Mouse (Mus musculus) urinary bladder, postnatal 36 days (tissue): ENCODE data around the gene Gm49373.

ENCODE experiments used
- DNase-seq, 2 experiments: peaks; one replicate each; pipeline ENCODE4 v3.0.0; 2022; ENCODE audit warnings: low spot score in 2 of 2, mixed read lengths in 1 of 2

Gm49373 gene

DNA sequence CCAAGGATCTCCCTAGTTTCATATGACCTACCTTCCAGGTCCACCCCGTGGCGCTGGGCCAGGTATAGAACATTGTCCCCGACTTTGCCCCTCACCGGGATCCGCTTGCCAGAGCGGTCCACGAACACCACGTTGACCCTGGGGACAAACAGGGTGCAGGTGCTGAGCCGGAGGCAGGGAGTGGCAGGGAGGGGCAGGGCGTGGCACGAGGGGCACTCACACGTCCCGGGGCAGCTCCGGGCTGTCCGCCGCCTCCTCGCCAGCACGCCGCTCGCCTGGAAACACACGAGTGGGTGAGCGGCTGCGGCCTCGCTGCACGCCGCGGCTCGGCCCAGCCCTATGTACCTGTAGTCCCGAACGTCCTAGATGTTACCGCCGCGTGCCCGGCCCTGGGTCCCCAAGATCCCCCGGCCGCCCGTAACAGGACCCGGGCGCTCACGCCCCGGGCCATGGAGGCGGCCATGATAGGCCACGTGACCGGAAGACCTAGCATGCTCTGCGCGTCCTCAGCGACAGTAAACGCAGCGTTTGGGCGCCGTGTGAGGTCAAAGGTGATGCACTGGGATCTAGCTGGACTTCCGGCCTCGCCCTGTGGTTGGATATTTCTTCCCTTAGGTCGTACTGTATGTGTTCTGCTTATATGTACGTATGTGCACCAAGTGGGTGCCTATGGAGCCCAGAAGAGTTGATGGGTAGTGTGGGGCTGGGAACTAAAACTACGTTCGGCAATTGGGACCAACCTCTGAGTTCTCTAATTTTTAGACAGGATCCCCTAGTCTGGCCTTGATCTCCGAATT is at the start of gene Gm49373, which contains the start of gene Fdx1l:
TSS of gene Gm49373 (minus strand) at position 53 of the 797 bp plus-strand sequence.
TSS of gene Fdx1l (minus strand) at position 571 of the 797 bp plus-strand sequence.
- DNase-seq: peak; percentile 83 to 89

DNA sequence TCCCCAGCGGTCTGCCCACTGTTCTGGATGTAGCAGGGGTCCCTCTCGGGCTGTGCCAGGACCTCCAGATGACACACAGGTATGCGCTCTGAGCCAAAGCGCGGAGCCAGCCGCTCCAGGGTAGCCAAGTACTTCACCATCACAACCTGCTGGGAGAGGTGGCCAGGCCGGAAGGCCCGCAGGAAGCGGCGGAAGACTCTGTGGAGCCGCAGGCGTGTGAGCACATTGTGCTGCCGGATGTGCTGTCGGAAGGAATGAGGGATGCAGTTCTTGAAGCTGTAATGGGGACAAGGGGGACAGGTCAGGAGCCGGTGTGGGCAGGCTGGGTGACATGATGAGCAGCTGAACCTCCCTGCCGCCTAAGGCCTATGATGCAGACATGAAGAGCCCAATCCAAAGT is 48.6 kb upstream of the Gm49373 start:
- no peak for DNase-seq

GRCm38 (mm10) chr9:21117073-21117472 is 44.2 kb upstream of the Gm49373 start:
- DNase-seq: no peak

DNA sequence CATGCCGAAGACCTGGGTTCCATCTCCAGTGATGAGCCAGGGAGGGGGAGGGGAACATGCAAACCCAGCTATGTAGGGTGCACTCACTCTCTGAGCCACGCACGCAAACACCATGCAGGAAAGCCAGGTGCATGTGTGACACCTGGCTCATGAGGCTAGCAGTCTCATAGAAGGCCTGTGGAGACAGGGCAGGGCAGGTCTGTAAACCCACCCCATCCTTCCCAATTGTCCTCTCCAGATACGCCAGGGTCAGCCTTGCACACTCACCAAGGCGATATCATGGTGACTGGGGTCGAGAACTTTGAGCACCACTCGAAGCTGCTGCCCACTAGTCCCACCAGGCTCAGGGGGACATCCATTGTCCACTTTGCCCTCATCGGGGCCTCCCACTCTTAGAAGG is 42.2 kb upstream of the Gm49373 start:
- DNase-seq: no peak

DNA sequence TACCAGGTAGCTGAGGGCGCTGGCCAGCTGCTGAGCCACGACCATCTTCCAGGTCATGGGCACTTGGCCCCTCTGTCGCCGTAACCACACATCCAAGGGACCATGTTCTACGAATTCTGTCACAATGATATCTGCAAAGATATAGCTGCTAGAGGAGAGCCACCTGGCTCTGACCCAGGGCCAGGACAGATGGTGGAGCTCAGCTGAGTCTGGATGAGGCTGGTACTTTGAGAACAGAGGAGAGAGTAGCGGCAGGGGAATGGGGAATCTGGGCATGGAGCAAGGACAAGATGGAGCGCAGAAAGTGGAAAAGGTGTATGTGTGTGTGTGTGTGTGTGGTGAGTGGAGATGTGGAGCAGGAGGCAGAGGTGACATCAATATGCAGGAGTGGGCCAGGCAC is 41.3 kb upstream of the Gm49373 start:
- DNase-seq: no peak

GRCm38 (mm10) chr9:21113751-21114150 is 40.9 kb upstream of the Gm49373 start:
- no peak for DNase-seq

DNA sequence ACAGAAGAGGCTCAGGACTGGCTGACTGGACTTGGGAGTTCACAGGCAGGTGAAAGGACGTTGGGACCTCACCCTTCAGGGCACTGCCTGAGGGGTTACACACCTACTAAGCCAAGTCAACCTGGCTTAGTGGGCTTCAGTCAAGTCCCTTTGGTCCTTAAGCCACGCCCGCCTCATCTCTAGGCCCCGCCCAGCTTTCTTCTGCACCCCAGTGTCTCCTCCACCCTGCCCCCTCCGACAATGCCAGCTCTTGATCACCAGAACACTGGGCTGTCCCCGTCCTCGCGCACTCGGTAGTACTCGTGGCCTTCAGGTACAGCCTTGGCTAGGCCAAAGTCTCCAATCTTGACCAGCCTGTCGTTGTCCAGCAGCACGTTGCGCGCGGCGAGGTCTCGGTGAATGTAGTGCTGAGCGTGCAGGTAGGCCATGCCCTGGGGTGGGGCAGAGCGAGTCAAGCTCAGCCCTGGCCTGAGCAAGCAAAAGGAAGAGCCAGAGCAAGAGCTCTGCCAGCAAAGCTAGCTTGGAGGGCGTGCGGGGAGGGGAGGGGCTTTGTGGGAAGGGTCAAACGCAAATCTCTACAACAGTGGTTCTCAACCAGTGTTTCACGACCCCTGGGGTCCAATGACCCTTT is 34.8 kb upstream of the Gm49373 start:
- no peak for DNase-seq

DNA sequence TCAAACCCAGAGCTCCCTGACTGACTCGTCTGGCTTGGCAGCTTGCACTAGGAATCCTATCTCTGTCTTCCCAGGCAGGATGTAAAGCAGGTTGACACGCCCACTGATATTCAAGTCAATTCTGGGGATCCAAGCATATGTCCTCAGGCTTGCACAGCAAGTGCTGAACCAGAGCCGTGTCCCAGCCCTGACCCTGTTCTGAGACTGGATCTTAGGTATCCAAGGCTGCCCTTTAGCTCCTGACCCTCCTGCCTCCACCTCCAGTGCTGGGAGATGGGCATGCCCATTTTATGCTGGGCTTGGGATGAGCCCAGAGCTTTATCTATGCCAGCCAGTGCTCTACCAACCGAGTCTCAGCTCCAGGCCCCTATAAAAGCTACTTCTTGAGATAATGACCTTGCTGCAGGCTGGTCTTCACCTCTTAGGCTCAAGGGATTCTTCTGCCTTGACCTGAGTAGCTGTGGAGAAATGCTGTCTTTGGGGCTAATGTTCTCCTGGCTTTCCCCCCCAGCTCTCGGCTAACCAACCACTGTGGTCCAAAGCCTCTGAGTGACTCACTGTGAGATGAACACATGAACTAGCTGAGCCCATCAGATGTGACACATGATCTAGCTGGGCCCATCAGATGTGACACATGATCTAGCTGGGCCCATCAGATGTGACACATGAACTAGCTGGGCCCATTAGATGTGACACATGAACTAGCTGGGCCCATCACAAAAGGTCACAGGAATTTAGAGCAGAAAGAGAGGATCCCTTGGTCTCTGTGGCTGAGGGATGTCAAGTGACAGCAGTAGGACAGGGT is 33.1 kb upstream of the Gm49373 start:
- no peak for DNase-seq

DNA sequence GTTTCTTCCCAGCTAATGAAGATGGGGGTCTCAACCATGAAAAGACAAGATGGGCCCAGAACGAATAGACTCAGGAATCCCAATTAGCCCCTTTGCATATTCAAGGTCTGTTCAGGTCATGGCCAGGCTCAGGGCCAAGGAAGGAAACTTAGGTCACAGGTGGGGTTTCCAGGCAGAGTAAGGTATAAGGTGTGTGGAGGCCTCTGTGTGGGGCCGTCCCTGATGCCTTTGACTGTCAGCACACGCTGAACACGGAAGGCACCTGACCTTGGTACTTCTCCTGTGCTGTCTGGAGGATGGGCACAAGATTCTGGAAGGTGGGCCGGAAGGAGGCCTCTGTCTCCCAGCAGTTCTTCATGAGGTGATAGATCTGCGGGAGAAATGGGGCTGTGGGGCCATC is 31.9 kb upstream of the Gm49373 start:
- no peak for DNase-seq

GRCm38 (mm10) chr9:21102076-21102475 is 29.2 kb upstream of the Gm49373 start:
- DNase-seq: no peak

DNA sequence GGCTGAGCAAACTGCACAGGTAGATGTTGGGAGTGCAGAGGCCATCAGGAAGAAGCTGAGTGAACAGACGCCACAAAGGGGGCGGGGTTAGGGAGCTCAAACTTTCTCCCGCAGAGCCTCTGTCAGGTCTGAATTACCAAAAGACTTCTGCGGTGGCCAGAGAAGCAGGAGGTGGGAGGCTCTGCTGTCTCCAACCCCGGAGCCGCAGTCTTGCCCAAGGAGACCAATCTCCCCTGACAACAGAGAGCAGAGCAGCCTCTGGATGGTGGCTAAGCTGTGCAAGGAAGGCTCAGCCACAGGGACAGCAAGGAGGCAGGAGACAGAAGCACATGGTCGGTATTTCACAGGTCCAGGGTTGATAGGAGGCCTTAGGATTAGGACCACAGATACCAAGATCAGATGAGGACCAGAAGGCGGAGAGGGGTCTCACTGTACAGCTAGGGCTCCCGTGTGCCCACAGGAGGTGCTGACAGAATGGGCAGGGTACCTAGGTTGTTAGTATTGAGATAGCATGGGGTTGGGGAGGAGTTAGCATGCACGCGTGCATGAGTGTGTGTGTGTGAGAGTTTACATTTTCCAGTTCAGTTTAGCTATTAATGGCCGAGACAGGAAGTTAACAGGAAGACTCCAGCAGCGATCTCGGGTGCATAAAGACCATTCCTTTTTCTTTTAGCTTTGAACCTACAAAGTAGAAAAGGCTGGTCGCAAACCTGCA is 27.7 kb upstream of the Gm49373 start:
- no peak for DNase-seq

DNA sequence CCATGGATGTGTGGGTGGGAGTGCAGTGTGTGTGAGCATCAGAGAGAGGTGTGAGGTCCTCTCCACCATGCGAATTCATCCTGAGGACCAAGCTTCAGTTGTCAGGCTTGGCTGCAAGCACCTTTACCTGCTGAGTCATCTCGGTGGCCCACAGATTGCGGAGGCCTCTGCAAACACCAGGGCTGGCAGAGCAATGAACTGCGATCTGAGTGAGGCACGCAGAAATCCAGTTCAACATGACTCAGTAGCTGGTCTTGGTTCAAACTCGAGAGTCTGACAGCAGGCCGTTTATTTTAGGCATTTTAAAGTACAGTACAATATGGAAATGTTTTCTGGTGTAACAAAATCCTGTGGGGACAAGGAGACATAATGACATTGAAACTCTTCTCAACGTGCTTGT is 24.9 kb upstream of the Gm49373 start:
- peak; percentile 33 to 42 for DNase-seq

GRCm38 (mm10) chr9:21095958-21096357 is 23.1 kb upstream of the Gm49373 start:
- no peak for DNase-seq

DNA sequence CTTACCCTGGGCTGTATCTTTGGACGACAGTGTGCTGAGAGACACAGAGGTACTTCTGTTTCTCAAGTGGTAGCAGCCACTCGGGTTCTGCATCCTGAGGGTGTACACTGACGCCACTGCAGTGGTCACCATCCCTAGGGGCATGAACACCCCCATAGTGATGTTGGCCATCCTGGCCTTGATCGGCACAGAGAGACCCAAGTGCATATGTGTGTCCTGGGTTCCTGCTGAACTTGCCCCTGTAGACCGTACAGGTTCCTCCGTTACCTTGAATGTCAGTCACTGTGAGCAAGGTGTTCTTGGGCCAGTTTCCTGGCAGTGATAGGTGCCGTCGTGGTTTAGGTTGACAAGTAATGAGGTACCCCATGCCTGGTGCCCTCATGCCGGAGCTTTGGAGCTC is 20.5 kb upstream of the Gm49373 start:
- no peak for DNase-seq

- DNase-seq: peak; percentile 94 to 98
Measured at GRCm38 (mm10) chr9:21091707-21092320, 18.9 kb upstream of the Gm49373 start, which contains the start of the genes Gm38431 and Raver1. TSS of gene Gm38431 (minus strand) at chr9:21091997. TSS of gene Raver1 (minus strand) at chr9:21092008.

DNA sequence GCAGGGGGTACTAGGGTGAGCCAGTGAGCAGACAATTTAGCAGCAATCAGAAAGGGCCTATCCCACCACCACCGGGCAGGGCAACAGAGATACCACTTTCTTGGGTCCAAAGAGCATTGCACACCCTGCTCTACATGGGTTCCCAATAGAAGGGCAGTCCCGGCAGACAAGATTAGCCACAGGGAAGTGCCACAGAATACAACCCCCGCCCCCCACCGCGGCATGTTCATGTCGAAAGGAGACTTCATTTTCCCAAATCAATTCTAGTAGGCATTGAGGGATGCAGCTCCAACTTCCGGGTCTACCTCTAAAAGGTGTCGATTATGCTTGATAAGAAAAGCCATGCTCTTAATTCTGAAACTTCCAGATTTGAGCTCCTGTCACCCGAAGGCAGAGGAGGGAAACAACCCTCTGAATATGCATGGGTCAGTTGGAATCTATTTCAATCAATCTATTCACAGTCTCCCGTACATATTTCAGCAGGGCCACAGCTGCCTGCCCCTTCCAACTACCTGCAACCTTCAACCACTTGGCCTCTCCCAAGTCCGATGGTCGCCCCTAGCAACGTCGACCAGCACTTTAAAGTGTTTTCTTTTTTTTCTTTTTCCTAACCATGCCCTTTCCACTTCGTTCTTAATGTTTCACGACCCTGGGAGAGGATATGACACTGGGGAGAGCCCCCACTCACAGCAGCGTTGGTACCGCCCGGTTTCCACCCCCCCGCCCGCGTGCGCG is 18.2 kb upstream of the Gm49373 start:
- peak in 1 of 2 experiments; percentile 15 for DNase-seq

GRCm38 (mm10) chr9:21090537-21090936 is 17.6 kb upstream of the Gm49373 start:
- no peak for DNase-seq

GRCm38 (mm10) chr9:21083324-21083723 is 10.4 kb upstream of the Gm49373 start:
- DNase-seq: no peak

DNA sequence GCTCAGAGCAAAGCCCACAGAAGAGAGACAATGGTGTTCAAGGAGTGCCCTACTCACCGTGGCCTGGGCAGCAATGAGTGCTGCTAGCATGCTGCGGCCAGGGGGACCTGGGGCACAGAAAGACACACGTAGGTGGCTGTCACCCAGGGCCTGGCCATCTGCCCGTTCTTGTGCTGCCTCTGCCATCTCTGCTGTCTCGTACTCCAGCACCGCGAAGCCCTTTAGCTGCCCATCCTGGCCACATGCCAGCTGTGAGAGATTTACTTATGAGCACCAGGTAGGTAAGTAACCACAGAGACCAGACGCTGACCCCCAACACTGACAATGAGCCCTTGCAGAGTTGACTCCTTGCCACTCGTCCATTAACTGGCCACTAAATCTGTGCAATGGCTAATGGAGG is 8.2 kb upstream of the Gm49373 start:
- no peak for DNase-seq

- DNase-seq: no peak
Measured at GRCm38 (mm10) chr9:21075625-21076024, 2.7 kb upstream of the Gm49373 start.
